Mouse (Mus musculus): Measurements from ENCODE around the gene Itln1.

- no peak for TF ChIP-seq CTCF (IDR thresholded peaks at IDR 0.05; ENCODE audit: control insufficient read depth, insufficient read depth, low read length)
- no peak for TF ChIP-seq POLR2A (IDR thresholded peaks at IDR 0.05; ENCODE audit: borderline replicate concordance, control insufficient read depth, low read depth, low read length)
Measured at GRCm38 (mm10) chr1:171568436-171568835, 33.3 kb upstream of the Itln1 start.

Data from bone marrow, adult 2 months (tissue).